Mouse (Mus musculus) heart, embryonic 11.5 days (tissue): Measurements from ENCODE around the gene Dnah12. TPM values are rescaled to one million over a fixed set of nuclear protein-coding genes. Genes with fewer than 3 reads are reported as not detected.
"Not testable (repeated sequence)": the region's sequence is repeated elsewhere in the genome, so short reads cannot be mapped to it uniquely, and the experiment has no call there.

Experiments
- ATAC-seq: fragments of 200-750 bp; cut with Nextera tagmentation; replicated peaks from 2 replicates; pipeline ENCODE4 v1.8.0; 2017; ENCODE audit warnings: moderate library complexity; ENCODE audit not compliant: insufficient number of reproducible peaks, low FRiP score, low TSS enrichment
- H3K27ac ChIP-seq: fragments of 300-500 bp; sonication (generic); 2 replicates; pipeline ENCODE4 v1.5.1; 2014; ENCODE audit warnings: mild to moderate bottlenecking, low read depth, low read length
- H3K27me3 ChIP-seq: fragments of 300-500 bp; sonication (generic); 2 replicates; pipeline ENCODE4 v1.6.1; 2014; ENCODE audit warnings: mild to moderate bottlenecking, low read length, mixed read lengths; ENCODE audit not compliant: control insufficient read depth, insufficient read depth
- H3K36me3 ChIP-seq: fragments of 300-500 bp; sonication (generic); 2 replicates; pipeline ENCODE4 v1.6.1; 2014; ENCODE audit warnings: mild to moderate bottlenecking, low read length, moderate library complexity, mixed read lengths; ENCODE audit not compliant: control insufficient read depth, insufficient read depth
- H3K4me1 ChIP-seq: fragments of 300-500 bp; sonication (generic); 2 replicates; pipeline ENCODE4 v1.6.1; 2014; ENCODE audit warnings: low read length; ENCODE audit not compliant: control insufficient read depth, insufficient read depth
- H3K4me2 ChIP-seq: fragments of 300-500 bp; sonication (generic); 2 replicates; pipeline ENCODE4 v1.6.1; 2014; ENCODE audit warnings: mild to moderate bottlenecking, moderate library complexity
- H3K4me3 ChIP-seq: fragments of 300-500 bp; sonication (generic); 2 replicates; pipeline ENCODE4 v1.5.1; 2014; ENCODE audit warnings: low read depth, low read length
- H3K9ac ChIP-seq: fragments of 300-500 bp; sonication (generic); 2 replicates; pipeline ENCODE4 v1.6.1; 2014; ENCODE audit warnings: mild to moderate bottlenecking, low read depth, low read length, moderate library complexity
- H3K9me3 ChIP-seq: fragments of 300-500 bp; sonication (generic); replicated peaks from 2 replicates; pipeline ENCODE4 v1.6.1; 2016; ENCODE audit warnings: low read length; ENCODE audit not compliant: control insufficient read depth
- WGBS: fragments of 180-500 bp; shearing (Covaris S2); extraction: QIAGEN DNeasy Blood & Tissue Kit; methylation state at CpG from one replicate; pipeline ENCODE4 v1.1.7; 2014; ENCODE audit not compliant: insufficient replicate concordance; 5-methylcytosine and 5-hydroxymethylcytosine counted together
- polyA plus RNA-seq: library from polyadenylated mRNA; unstranded; fragments of >200 nt; fragmentation: Nextera tagmentation; extraction: Ambion mirVana; gene quantifications from 2 replicates; pipeline ENCODE4 v1.2.1, GENCODE M21; 2014

Gene Dnah12
- polyA plus RNA-seq, 1 experiment from 2014 or later = 0.03 TPM

GRCm38 (mm10) chr14:26675791-26676190 is 17.3 kb upstream of the Dnah12 start:
- Histone ChIP-seq H3K4me2 (peak overlapping the region; percentile 48), H3K27me3 (no peaks in the 10 kb centered on the region), H3K27ac (no peak overlapping the region), H3K36me3 (no peaks in the 10 kb centered on the region), H3K4me1 (no peaks in the 10 kb centered on the region), H3K9ac (no peak overlapping the region), H3K9me3 (no peaks in the 10 kb centered on the region), H3K4me3 (no peak overlapping the region)
- WGBS = 64% methylated on average over 5 of the region's 5 CpGs
- ATAC-seq = no peak

DNA sequence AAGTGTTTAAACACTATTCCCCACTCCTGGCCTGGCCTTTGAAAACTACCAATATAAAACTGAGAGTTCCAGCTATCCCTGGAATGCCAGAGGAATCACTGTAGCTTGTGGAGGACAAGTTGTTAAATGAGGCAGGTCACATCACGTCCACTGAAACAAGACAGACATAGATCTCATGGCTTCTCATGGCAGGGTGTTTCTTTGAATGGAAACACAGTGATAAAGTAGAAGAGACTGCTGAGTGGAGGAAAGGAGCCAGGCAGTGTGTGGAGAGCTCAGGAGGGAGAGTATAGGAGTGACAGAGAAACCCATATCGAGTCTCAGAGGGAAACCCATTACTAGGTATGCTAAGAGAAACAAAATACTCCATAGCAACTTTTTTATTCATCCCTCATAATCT is 2.3 kb upstream of the Dnah12 start:
- no peaks in the 10 kb centered on the region for H3K4me1 ChIP-seq
- ATAC-seq = 0 out of 2 replicates have a peak, but pooled peaks have one; percentile 26
- H3K9ac ChIP-seq = no peak overlapping the region
- H3K27ac ChIP-seq = peak overlapping the region; percentile 74
- H3K4me3 ChIP-seq = no peak overlapping the region
- H3K9me3 ChIP-seq = no peaks in the 10 kb centered on the region
- 25% methylated on average over 2 of the region's 2 CpGs for WGBS
- no peaks in the 10 kb centered on the region for H3K27me3 ChIP-seq
- H3K4me2 ChIP-seq = no peak overlapping the region
- H3K36me3 ChIP-seq = no peaks in the 10 kb centered on the region

GRCm38 (mm10) chr14:26691363-26691762 is 1.7 kb upstream of the Dnah12 start:
- Histone ChIP-seq H3K4me3 (no peak overlapping the region), H3K36me3 (no peaks in the 10 kb centered on the region), H3K27me3 (no peaks in the 10 kb centered on the region), H3K9me3 (no peaks in the 10 kb centered on the region), H3K27ac (peak overlapping the region; percentile 63), H3K4me1 (no peaks in the 10 kb centered on the region), H3K9ac (no peak overlapping the region), H3K4me2 (no peak overlapping the region)
- WGBS = 45% methylated on average over 2 of the region's 2 CpGs
- ATAC-seq = no peak

- no peaks in the 10 kb centered on the region for H3K4me1 ChIP-seq
- H3K4me2 ChIP-seq = no peak overlapping the region
- H3K4me3 ChIP-seq = no peak overlapping the region
- H3K9ac ChIP-seq = no peak overlapping the region
- no peaks in the 10 kb centered on the region for H3K9me3 ChIP-seq
- H3K36me3 ChIP-seq = no peaks in the 10 kb centered on the region
- ATAC-seq = no peak
- no peaks in the 10 kb centered on the region for H3K27me3 ChIP-seq
- H3K27ac ChIP-seq = no peak overlapping the region
These were observed 4.8 kb downstream of the Dnah12 start for GRCm38 (mm10) chr14:26697912-26698311.

DNA sequence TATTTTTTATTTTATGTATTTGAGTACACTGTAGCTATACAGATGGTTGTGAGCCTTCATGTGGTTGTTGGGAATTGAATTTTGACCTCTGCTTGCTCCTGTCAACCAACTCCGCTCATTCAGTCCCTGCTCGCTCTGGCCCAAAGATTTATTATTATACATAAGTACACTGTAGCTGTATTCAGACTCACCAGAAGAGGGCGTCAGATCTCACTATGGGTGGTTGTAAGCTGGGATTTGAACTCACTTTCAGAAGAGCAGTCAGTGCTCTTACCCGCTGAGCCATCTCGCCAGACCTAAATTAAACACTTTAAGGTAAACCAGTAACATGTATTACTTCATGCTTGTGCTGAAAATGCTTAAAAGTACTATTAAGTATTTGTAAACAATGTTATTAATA is 12.2 kb downstream of the Dnah12 start:
- not testable (repeated sequence) for H3K4me2 ChIP-seq, H3K27ac ChIP-seq, H3K9ac ChIP-seq, H3K9me3 ChIP-seq, H3K27me3 ChIP-seq, H3K4me1 ChIP-seq, H3K4me3 ChIP-seq, ATAC-seq, H3K36me3 ChIP-seq
- 84% methylated on average over 5 of the region's 5 CpGs for WGBS

- H3K36me3 ChIP-seq, H3K27me3 ChIP-seq, H3K9me3 ChIP-seq, H3K9ac ChIP-seq, H3K4me3 ChIP-seq, ATAC-seq, H3K27ac ChIP-seq, H3K4me1 ChIP-seq, H3K4me2 ChIP-seq: not testable (repeated sequence)
- WGBS = 63% methylated on average over 2 of the region's 2 CpGs
These were observed 26.6 kb downstream of the Dnah12 start for GRCm38 (mm10) chr14:26719696-26720095.

GRCm38 (mm10) chr14:26724898-26725297 is 31.8 kb downstream of the Dnah12 start:
- Histone ChIP-seq H3K4me2 (no peak overlapping the region), H3K9me3 (no peaks in the 10 kb centered on the region), H3K27ac (no peak overlapping the region), H3K4me1 (no peaks in the 10 kb centered on the region), H3K4me3 (no peak overlapping the region), H3K36me3 (no peaks in the 10 kb centered on the region), H3K9ac (no peak overlapping the region), H3K27me3 (no peaks in the 10 kb centered on the region)
- 81% methylated on average over 3 of the region's 3 CpGs for WGBS
- no peak for ATAC-seq

- WGBS = 41% methylated on average over 8 of the region's 8 CpGs
- no peak for ATAC-seq
- Histone ChIP-seq H3K4me2 (no peak overlapping the region), H3K36me3 (no peaks in the 10 kb centered on the region), H3K4me3 (no peak overlapping the region), H3K9me3 (no peaks in the 10 kb centered on the region; the same call in 1 of the 2 replicates), H3K27me3 (no peaks in the 10 kb centered on the region), H3K4me1 (no peaks in the 10 kb centered on the region), H3K27ac (no peak overlapping the region), H3K9ac (no peak overlapping the region)
These were observed 65.5 kb downstream of the Dnah12 start for GRCm38 (mm10) chr14:26758566-26758965.

DNA sequence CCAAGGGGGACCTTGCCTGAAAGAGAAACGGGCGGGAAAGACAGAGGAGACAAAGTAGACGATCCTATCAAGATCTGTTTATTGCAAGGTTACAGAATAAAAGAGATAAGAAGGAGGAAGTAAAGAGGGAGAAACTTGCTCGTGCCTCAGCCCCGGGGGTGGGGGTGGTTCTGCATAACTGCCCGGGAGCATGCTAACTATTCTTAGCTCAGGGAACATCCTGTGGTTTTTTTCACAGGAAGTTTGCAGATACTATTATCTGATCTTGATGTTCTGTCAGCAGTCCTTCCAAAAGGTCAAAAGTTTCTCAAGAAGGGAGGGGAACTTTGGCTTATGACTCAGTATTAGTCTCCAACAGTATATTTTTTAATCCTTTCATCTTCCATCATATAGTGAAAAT is 71.8 kb downstream of the Dnah12 start:
- Histone ChIP-seq H3K27ac (no peak overlapping the region), H3K9me3 (no peaks in the 10 kb centered on the region; the same call in 1 of the 2 replicates), H3K36me3 (no peaks in the 10 kb centered on the region), H3K9ac (no peak overlapping the region), H3K4me2 (no peak overlapping the region), H3K4me3 (no peak overlapping the region), H3K4me1 (no peaks in the 10 kb centered on the region), H3K27me3 (no peaks in the 10 kb centered on the region)
- WGBS = 73% methylated on average over 6 of the region's 6 CpGs
- no peak for ATAC-seq
